Mouse (Mus musculus): Measurements from ENCODE around the gene Lrig1. TPM values are rescaled to one million over a fixed set of nuclear protein-coding genes. Genes with fewer than 3 reads are reported as not detected.

Lrig1 gene
- polyA plus RNA-seq, 1 experiment, result 62.1 TPM

DNA sequence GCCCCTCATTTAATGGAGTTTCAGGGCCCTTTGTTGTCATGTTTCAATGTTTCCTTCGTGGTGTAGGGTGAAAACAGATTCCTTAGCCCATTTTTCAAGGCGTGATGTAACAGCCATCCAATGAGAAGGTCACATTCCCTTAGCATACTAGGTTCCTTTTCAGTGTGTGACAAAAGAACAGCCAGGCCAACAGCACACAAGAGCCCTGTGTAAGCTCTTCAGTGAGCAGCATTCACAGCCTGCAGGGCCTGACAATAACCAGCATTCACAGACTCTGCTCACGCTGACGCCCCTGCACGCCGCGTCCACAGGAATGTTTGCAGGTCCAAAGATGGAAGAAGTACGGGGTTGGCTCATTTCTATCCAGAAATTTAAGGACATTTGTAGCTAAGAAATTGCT, 122.0 kb downstream of the Lrig1 start:
- Histone ChIP-seq H3K4me1 (replicated peaks; ENCODE audit: control insufficient read depth, insufficient read depth, low read length) (no peaks in the 10 kb centered on the region), H3K27ac (ENCODE audit: control insufficient read depth, insufficient read depth, low read length) (no peak overlapping the region), H3K27me3 (ENCODE audit: control insufficient read depth, insufficient read depth, low read length) (no peaks in the 10 kb centered on the region), H3K36me3 (ENCODE audit: control insufficient read depth, insufficient read depth, low read length) (no peaks in the 10 kb centered on the region), H3K4me3 (ENCODE audit: control insufficient read depth, insufficient read depth, low read length) (no peak overlapping the region)
- DNase-seq, result no peak
- WGBS, result 97% methylated on average over 8 of the region's 8 CpGs
- TF ChIP-seq CTCF (IDR thresholded peaks at IDR 0.05; ENCODE audit: borderline replicate concordance, control insufficient read depth, extremely low read depth, insufficient read depth, low read length, poor library complexity), result no peak
- no peak for TF ChIP-seq POLR2A (IDR thresholded peaks at IDR 0.05; ENCODE audit: control insufficient read depth, extremely low read depth, insufficient read depth, low read length, poor library complexity)

DNA sequence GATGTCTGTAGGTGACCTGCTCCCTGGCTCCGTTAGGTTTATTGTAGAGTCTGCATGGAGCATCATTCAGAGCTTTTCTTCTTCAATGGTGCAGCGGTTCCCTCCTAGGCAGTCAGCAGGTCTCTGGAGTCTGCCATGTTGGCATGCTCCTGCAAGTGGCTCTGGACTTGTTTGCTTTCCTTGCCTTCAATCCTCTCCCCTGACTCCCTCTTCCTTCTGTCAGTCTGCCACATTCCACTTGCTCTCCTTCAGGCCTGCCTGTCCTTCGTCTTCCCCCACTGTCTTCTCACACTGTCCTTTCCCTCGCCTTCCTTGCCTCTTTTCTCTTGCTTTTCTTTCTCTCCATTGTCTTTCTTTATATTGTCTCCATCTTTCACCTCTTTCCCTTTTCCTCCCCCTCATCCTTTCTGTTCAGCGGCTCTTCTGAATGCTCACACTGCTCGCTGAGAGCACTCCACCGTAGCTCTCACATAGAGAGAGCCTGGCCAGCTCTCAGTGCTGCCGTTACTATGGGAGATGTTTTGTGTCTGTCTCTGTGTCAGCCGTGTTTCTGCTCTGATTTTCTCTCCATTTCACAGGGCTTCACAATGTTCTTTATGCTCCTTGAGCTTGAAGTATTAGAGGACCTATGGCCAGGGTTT, 124.3 kb downstream of the Lrig1 start:
- Histone ChIP-seq H3K36me3 (ENCODE audit: control insufficient read depth, insufficient read depth, low read length) (no peaks in the 10 kb centered on the region), H3K4me1 (replicated peaks; ENCODE audit: control insufficient read depth, insufficient read depth, low read length) (no peaks in the 10 kb centered on the region), H3K4me3 (ENCODE audit: control insufficient read depth, insufficient read depth, low read length) (no peak overlapping the region), H3K27ac (ENCODE audit: control insufficient read depth, insufficient read depth, low read length) (no peak overlapping the region), H3K27me3 (ENCODE audit: control insufficient read depth, insufficient read depth, low read length) (no peaks in the 10 kb centered on the region)
- 96% methylated on average over 9 of the region's 9 CpGs for WGBS
- DNase-seq, result no peak
- TF ChIP-seq POLR2A (IDR thresholded peaks at IDR 0.05; ENCODE audit: control insufficient read depth, extremely low read depth, insufficient read depth, low read length, poor library complexity) (no peak), CTCF (IDR thresholded peaks at IDR 0.05; ENCODE audit: borderline replicate concordance, control insufficient read depth, extremely low read depth, insufficient read depth, low read length, poor library complexity) (no peak)

DNA sequence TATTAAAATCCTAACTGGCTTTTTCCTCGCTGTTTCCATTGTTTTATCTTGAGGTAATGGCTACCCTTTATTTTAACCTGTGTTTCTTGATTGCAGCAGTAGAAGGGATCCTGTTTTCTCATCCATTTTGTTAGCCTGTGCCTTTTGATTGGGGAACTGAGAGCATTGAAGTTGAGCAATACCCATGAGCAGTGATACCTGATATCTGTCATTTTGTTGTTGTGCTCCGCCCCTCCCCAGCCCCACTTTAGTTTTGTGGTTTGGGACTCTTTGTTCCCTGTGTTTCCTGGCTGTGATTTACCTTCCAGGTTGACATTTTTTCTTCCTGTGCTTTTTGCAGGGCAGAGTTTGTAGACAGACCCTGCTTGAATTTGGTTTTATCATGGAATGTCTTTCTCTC, 131.9 kb downstream of the Lrig1 start:
- H3K27me3 ChIP-seq (ENCODE audit: control insufficient read depth, insufficient read depth, low read length), result no peaks in the 10 kb centered on the region
- H3K27ac ChIP-seq (ENCODE audit: control insufficient read depth, insufficient read depth, low read length), result no peak overlapping the region
- 91% methylated on average over 2 of the region's 2 CpGs for WGBS
- no peaks in the 10 kb centered on the region for H3K4me1 ChIP-seq (replicated peaks; ENCODE audit: control insufficient read depth, insufficient read depth, low read length)
- no peak overlapping the region for H3K4me3 ChIP-seq (ENCODE audit: control insufficient read depth, insufficient read depth, low read length)
- no peak for TF ChIP-seq POLR2A (IDR thresholded peaks at IDR 0.05; ENCODE audit: control insufficient read depth, extremely low read depth, insufficient read depth, low read length, poor library complexity)
- no peak for TF ChIP-seq CTCF (IDR thresholded peaks at IDR 0.05; ENCODE audit: borderline replicate concordance, control insufficient read depth, extremely low read depth, insufficient read depth, low read length, poor library complexity)
- no peak for DNase-seq
- no peaks in the 10 kb centered on the region for H3K36me3 ChIP-seq (ENCODE audit: control insufficient read depth, insufficient read depth, low read length)

DNA sequence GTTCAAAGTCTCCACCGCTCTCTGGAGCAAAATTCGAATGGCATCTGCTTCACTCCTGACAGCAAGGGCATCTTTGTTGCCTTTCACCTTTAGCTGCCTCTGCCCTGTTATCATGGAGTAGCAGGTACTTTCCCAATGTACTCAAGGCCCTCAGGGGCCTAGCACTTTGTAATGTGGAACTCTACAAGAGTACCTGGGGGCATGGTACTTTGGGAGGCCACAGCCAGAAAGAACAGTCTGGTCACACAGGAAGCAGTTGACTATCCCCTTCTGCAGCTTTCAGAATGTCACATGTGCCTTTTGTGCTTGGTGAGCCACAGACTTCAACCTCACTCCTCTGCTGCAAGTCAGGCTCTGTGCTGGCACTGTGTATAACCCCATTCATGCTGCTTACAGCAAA, 134.2 kb downstream of the Lrig1 start:
- Histone ChIP-seq H3K4me3 (ENCODE audit: control insufficient read depth, insufficient read depth, low read length) (no peak overlapping the region), H3K36me3 (ENCODE audit: control insufficient read depth, insufficient read depth, low read length) (no peaks in the 10 kb centered on the region), H3K27ac (ENCODE audit: control insufficient read depth, insufficient read depth, low read length) (no peak overlapping the region), H3K27me3 (ENCODE audit: control insufficient read depth, insufficient read depth, low read length) (no peaks in the 10 kb centered on the region), H3K4me1 (replicated peaks; ENCODE audit: control insufficient read depth, insufficient read depth, low read length) (no peaks in the 10 kb centered on the region)
- 92% methylated on average over 2 of the region's 2 CpGs for WGBS
- TF ChIP-seq CTCF (IDR thresholded peaks at IDR 0.05; ENCODE audit: borderline replicate concordance, control insufficient read depth, extremely low read depth, insufficient read depth, low read length, poor library complexity), result no peak
- no peak for TF ChIP-seq POLR2A (IDR thresholded peaks at IDR 0.05; ENCODE audit: control insufficient read depth, extremely low read depth, insufficient read depth, low read length, poor library complexity)
- no peak for DNase-seq

DNA sequence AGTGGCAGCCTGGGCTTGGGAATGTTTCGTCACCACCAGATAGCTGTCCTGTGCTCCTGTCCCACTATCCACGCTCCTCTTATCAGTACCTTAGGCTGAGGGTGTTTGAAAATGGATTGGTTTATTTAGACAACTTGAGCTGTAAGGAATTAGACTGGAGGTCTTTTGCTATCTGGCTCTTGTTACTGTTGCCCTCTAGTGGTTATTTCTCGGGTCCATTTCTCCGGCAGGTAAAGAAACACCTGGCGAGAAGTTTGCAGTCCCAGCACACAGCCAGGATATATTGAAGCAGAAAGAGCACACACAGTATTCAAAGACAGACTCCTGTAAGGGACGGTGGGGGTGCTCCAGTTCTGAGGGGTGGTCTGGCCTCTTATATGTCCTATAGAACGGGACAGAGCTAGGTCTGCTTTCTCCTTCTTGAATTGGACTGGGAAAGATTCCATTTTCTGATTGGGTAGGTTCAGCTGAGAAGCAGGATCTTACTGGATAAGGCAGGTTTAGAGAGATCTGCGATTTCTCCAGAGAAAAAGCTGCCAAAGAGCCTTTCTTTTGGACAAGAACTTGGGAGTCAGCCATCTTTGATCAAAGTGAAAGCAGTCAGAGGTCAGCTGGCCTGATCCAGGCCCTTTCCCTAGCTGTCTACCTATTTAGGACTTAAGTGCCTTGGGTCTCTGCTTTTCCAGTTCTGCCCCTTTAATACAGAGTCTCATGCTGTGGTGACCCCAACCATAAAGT, 136.6 kb downstream of the Lrig1 start:
- Histone ChIP-seq H3K36me3 (ENCODE audit: control insufficient read depth, insufficient read depth, low read length) (no peaks in the 10 kb centered on the region), H3K4me3 (ENCODE audit: control insufficient read depth, insufficient read depth, low read length) (no peak overlapping the region), H3K4me1 (replicated peaks; ENCODE audit: control insufficient read depth, insufficient read depth, low read length) (no peaks in the 10 kb centered on the region), H3K27ac (ENCODE audit: control insufficient read depth, insufficient read depth, low read length) (no peak overlapping the region), H3K27me3 (ENCODE audit: control insufficient read depth, insufficient read depth, low read length) (no peaks in the 10 kb centered on the region)
- WGBS, result 86% methylated on average over 8 of the region's 8 CpGs
- no peak for TF ChIP-seq CTCF (IDR thresholded peaks at IDR 0.05; ENCODE audit: borderline replicate concordance, control insufficient read depth, extremely low read depth, insufficient read depth, low read length, poor library complexity)
- no peak for TF ChIP-seq POLR2A (IDR thresholded peaks at IDR 0.05; ENCODE audit: control insufficient read depth, extremely low read depth, insufficient read depth, low read length, poor library complexity)
- DNase-seq, result no peak

DNA sequence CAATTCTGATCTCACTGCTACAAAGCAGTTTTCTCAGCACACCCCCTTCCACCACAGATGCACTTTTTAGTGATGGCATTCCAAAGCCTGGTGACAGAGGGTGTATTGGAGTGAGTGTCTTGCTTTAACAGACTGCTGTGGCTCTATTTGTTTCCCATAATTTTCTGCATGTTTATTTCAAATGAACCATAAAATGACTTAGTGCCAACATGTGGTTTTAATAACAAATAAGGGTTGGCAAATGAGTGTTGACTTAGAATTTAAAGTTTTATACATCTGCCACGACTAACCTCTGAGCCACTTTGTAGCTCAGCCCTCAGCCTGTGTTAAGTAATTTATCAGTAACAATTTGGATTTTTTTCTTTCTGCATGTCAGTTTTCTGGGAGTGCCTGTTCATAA, 138.6 kb downstream of the Lrig1 start:
- Histone ChIP-seq H3K27ac (ENCODE audit: control insufficient read depth, insufficient read depth, low read length) (no peak overlapping the region), H3K27me3 (ENCODE audit: control insufficient read depth, insufficient read depth, low read length) (no peaks in the 10 kb centered on the region), H3K36me3 (ENCODE audit: control insufficient read depth, insufficient read depth, low read length) (no peaks in the 10 kb centered on the region), H3K4me1 (replicated peaks; ENCODE audit: control insufficient read depth, insufficient read depth, low read length) (no peaks in the 10 kb centered on the region), H3K4me3 (ENCODE audit: control insufficient read depth, insufficient read depth, low read length) (no peak overlapping the region)
- no peak for DNase-seq
- WGBS, result 91% methylated on average over 1 of the region's 1 CpGs
- no peak for TF ChIP-seq POLR2A (IDR thresholded peaks at IDR 0.05; ENCODE audit: control insufficient read depth, extremely low read depth, insufficient read depth, low read length, poor library complexity)
- TF ChIP-seq CTCF (IDR thresholded peaks at IDR 0.05; ENCODE audit: borderline replicate concordance, control insufficient read depth, extremely low read depth, insufficient read depth, low read length, poor library complexity), result no peak

Data from thymus, adult 2 months (tissue).